Mouse (Mus musculus) forebrain, embryonic 14.5 days (tissue): ENCODE data around the gene Ssu2. TPM values are rescaled to one million over a fixed set of nuclear protein-coding genes. Genes with fewer than 3 reads are reported as not detected.

Experiments used
- ATAC-seq: fragments of 200-750 bp; cut with Nextera tagmentation; 2 replicates; pipeline ENCODE4 v1.8.0; 2017; ENCODE audit warnings: mild to moderate bottlenecking, moderate library complexity
- DNase-seq: peaks from one replicate; pipeline ENCODE4 v3.0.0-alpha.2; 2015; ENCODE audit warnings: low spot score
- H3K27ac ChIP-seq: fragments of 300-500 bp; sonication (generic); 2 replicates; pipeline ENCODE4 v1.5.1; 2014; ENCODE audit warnings: low read depth, mild to moderate bottlenecking, control low read depth, low read length, moderate library complexity
- H3K27me3 ChIP-seq: fragments of 300-500 bp; sonication (generic); replicated peaks from 2 replicates; pipeline ENCODE4 v1.6.1; 2014; ENCODE audit warnings: low read length, control low read depth, mixed read lengths; ENCODE audit not compliant: control insufficient read depth, insufficient read depth
- H3K36me3 ChIP-seq: fragments of 300-500 bp; sonication (generic); 2 replicates; pipeline ENCODE4 v1.6.1; 2014; ENCODE audit warnings: low read length, control low read depth; ENCODE audit not compliant: control insufficient read depth, insufficient read depth
- H3K4me1 ChIP-seq: fragments of 300-500 bp; sonication (generic); 2 replicates; pipeline ENCODE4 v1.6.1; 2014; ENCODE audit warnings: antibody characterized with exemption, low read length, control low read depth; ENCODE audit not compliant: control insufficient read depth, insufficient read depth
- H3K4me2 ChIP-seq: fragments of 300-500 bp; sonication (generic); 2 replicates; pipeline ENCODE4 v1.6.1; 2014; ENCODE audit warnings: mild to moderate bottlenecking, control low read depth, low read length
- H3K4me3 ChIP-seq: fragments of 300-500 bp; sonication (generic); 2 replicates; pipeline ENCODE4 v1.5.1; 2014; ENCODE audit warnings: low read depth, low read length, control low read depth
- H3K9ac ChIP-seq: fragments of 300-500 bp; sonication (generic); 2 replicates; pipeline ENCODE4 v1.6.1; 2014; ENCODE audit warnings: mild to moderate bottlenecking, low read length, control low read depth, moderate library complexity
- H3K9me3 ChIP-seq: fragments of 300-500 bp; sonication (generic); replicated peaks from 2 replicates; pipeline ENCODE4 v1.6.1; 2016; ENCODE audit warnings: low read length, control low read depth, mixed read lengths; ENCODE audit not compliant: control insufficient read depth
- WGBS: fragments of 180-500 bp; shearing (Covaris S2); extraction: QIAGEN DNeasy Blood & Tissue Kit; methylation state at CpG from one replicate; pipeline ENCODE4 v1.1.7; 2014; 5-methylcytosine and 5-hydroxymethylcytosine counted together
- polyA plus RNA-seq: library from polyadenylated mRNA; unstranded; fragments of >200 nt; fragmentation: Nextera tagmentation; extraction: Ambion mirVana; gene quantifications from 2 replicates; pipeline ENCODE4 v1.2.1, GENCODE M21; 2014

Gene Ssu2
- polyA plus RNA-seq, 1 experiment from 2014 or later, result 0.11 TPM

DNA sequence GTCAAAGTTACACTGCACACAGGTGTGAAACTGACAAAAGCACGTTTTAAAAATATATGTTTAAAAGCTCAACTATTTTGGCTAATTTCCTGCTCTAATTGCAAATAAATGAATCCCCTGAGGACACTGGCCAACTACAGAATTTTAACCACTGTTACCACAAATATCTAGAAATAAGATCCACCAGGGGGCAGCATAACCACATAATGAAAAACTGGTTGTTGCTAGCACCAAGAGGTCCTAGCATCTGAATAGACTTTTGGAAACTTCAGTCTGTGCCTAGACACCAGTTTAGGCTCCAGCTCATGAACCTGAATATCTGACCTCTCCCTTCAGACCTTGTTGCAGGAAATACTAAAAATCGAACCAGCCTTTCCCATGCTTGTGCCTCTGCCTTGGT lies 23.2 kb downstream of the Ssu2 start:
- 0 out of 2 replicates have a peak, but pooled peaks have one; percentile 18 for ATAC-seq
- Histone ChIP-seq H3K27ac (no peak overlapping the region), H3K9ac (no peak overlapping the region), H3K4me1 (no peaks in the 10 kb centered on the region), H3K36me3 (no peaks in the 10 kb centered on the region), H3K27me3 (no peaks in the 10 kb centered on the region), H3K9me3 (no peaks in the 10 kb centered on the region), H3K4me3 (no peak overlapping the region), H3K4me2 (no peak overlapping the region)
- 49% methylated on average over 2 of the region's 2 CpGs for whole genome bisulfite sequencing
- DNase-seq, result peak; percentile 72

GRCm38 (mm10) chr6:112362349-112362958 lies 25.4 kb downstream of the Ssu2 start:
- Histone ChIP-seq H3K9me3 (no peaks in the 10 kb centered on the region), H3K4me1 (no peaks in the 10 kb centered on the region), H3K4me2 (no peak overlapping the region), H3K27me3 (no peaks in the 10 kb centered on the region), H3K36me3 (no peaks in the 10 kb centered on the region), H3K4me3 (no peak overlapping the region), H3K27ac (no peak overlapping the region), H3K9ac (no peak overlapping the region)
- ATAC-seq, result peak; percentile 76
- peak; percentile 78 for DNase-seq
- WGBS, result 45% methylated on average over 6 of the region's 6 CpGs

GRCm38 (mm10) chr6:112360676-112361075 lies 27.1 kb downstream of the Ssu2 start:
- Histone ChIP-seq H3K4me2 (no peak overlapping the region), H3K9me3 (no peaks in the 10 kb centered on the region), H3K9ac (no peak overlapping the region), H3K36me3 (no peaks in the 10 kb centered on the region), H3K27ac (no peak overlapping the region), H3K27me3 (no peaks in the 10 kb centered on the region), H3K4me3 (no peak overlapping the region), H3K4me1 (no peaks in the 10 kb centered on the region)
- 85% methylated on average over 8 of the region's 8 CpGs for WGBS
- ATAC-seq (no peak), DNase-seq (no peak)

GRCm38 (mm10) chr6:112359341-112359740 lies 28.5 kb downstream of the Ssu2 start:
- no peaks in the 10 kb centered on the region for H3K9me3 ChIP-seq
- WGBS, result 91% methylated on average over 1 of the region's 1 CpGs

DNA sequence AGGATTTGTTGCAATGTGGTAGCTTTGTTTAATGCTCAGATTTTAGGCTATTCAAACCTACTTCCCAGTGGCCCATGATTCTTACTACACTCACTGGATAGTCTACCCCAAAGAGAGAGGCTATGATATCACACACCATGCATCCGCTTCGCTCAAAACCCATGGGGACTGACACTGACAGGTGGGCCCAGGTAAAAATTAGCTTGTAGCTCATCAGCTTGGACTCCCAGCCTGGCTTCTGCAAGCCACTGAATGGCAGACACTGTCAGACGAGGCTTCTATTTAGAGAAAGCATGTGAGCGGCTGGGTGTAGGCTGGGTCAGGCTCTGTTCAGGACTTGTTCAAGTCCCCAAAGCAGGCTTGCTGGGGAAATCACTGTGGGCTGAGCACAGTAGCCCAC lies 37.4 kb downstream of the Ssu2 start:
- Histone ChIP-seq H3K4me3 (no peak overlapping the region), H3K36me3 (no peaks in the 10 kb centered on the region), H3K9ac (no peak overlapping the region), H3K9me3 (no peaks in the 10 kb centered on the region), H3K27me3 (no peaks in the 10 kb centered on the region), H3K27ac (no peak overlapping the region), H3K4me2 (no peak overlapping the region), H3K4me1 (no peaks in the 10 kb centered on the region)
- 92% methylated on average over 4 of the region's 4 CpGs for WGBS
- DNase-seq (no peak), ATAC-seq (no peak)

More at GRCm38 (mm10) chr6:112359341-112359740, 28.5 kb downstream of the Ssu2 start:
- Histone ChIP-seq H3K27me3 (no peaks in the 10 kb centered on the region), H3K9ac (no peak overlapping the region), H3K36me3 (no peaks in the 10 kb centered on the region), H3K4me1 (no peaks in the 10 kb centered on the region), H3K27ac (no peak overlapping the region), H3K4me3 (no peak overlapping the region), H3K4me2 (no peak overlapping the region)
- ATAC-seq, result no peak
- no peak for DNase-seq

- 90% methylated on average over 4 of the region's 4 CpGs for WGBS
- H3K9ac ChIP-seq, result no peak overlapping the region
- no peaks in the 10 kb centered on the region for H3K36me3 ChIP-seq
- H3K27me3 ChIP-seq, result no peaks in the 10 kb centered on the region
- ATAC-seq (no peak), DNase-seq (no peak)
- no peaks in the 10 kb centered on the region for H3K4me1 ChIP-seq
- H3K4me3 ChIP-seq, result no peak overlapping the region
- no peak overlapping the region for H3K4me2 ChIP-seq
- no peaks in the 10 kb centered on the region for H3K9me3 ChIP-seq
- H3K27ac ChIP-seq, result no peak overlapping the region
Observed at GRCm38 (mm10) chr6:112339016-112339415, 48.8 kb downstream of the Ssu2 start.

GRCm38 (mm10) chr6:112337667-112338066 lies 50.2 kb downstream of the Ssu2 start:
- Histone ChIP-seq H3K4me3 (no peak overlapping the region), H3K4me1 (no peaks in the 10 kb centered on the region), H3K4me2 (no peak overlapping the region), H3K27ac (no peak overlapping the region), H3K9ac (no peak overlapping the region), H3K9me3 (no peaks in the 10 kb centered on the region), H3K27me3 (no peaks in the 10 kb centered on the region), H3K36me3 (no peaks in the 10 kb centered on the region)
- DNase-seq (no peak), ATAC-seq (no peak)
- 85% methylated on average over 6 of the region's 6 CpGs for WGBS

- 95% methylated on average over 5 of the region's 5 CpGs for WGBS
Observed at GRCm38 (mm10) chr6:112333930-112334329, 53.9 kb downstream of the Ssu2 start.

GRCm38 (mm10) chr6:112331223-112331598 lies 56.6 kb downstream of the Ssu2 start:
- ATAC-seq, result 0 out of 2 replicates have a peak, but pooled peaks have one; percentile 7
- DNase-seq, result no peak
- 66% methylated on average over 6 of the region's 6 CpGs for whole genome bisulfite sequencing
- no peaks in the 10 kb centered on the region for H3K9me3 ChIP-seq
- H3K4me2 ChIP-seq, result no peak overlapping the region
- H3K36me3 ChIP-seq, result no peaks in the 10 kb centered on the region
- no peaks in the 10 kb centered on the region for H3K27me3 ChIP-seq
- no peak overlapping the region for H3K9ac ChIP-seq
- H3K27ac ChIP-seq, result no peak overlapping the region
- H3K4me1 ChIP-seq, result peaks cover 3% of the 10 kb centered on the region; the same call in 1 of the 2 replicates
- H3K4me3 ChIP-seq, result no peak overlapping the region

More at GRCm38 (mm10) chr6:112333930-112334329, 53.9 kb downstream of the Ssu2 start:
- ATAC-seq (no peak), DNase-seq (no peak)
- Histone ChIP-seq H3K9ac (no peak overlapping the region), H3K4me2 (no peak overlapping the region), H3K4me3 (no peak overlapping the region), H3K27me3 (no peaks in the 10 kb centered on the region), H3K4me1 (peaks cover 3% of the 10 kb centered on the region; the same call in 1 of the 2 replicates), H3K36me3 (no peaks in the 10 kb centered on the region), H3K27ac (no peak overlapping the region), H3K9me3 (no peaks in the 10 kb centered on the region)
